Mouse (Mus musculus): ENCODE results near the gene Kcnh4.

GRCm38 (mm10) chr11:100730477-100731205 lies 29.1 kb downstream of the Kcnh4 start:
- TF ChIP-seq POLR2A (IDR thresholded peaks at IDR 0.05; ENCODE audit: extremely low read depth, insufficient read depth, low read length) (no peak), CTCF (IDR thresholded peaks at IDR 0.05; ENCODE audit: extremely low read depth, insufficient read depth, low read length) (no peak)

Measured in cortical plate, adult 2 months (tissue).